Mouse (Mus musculus) forebrain, postnatal 0 days (tissue): ENCODE data around the gene Gcnt1. TPM values are rescaled to one million over a fixed set of nuclear protein-coding genes. Genes with fewer than 3 reads are reported as not detected.

Source experiments
- ATAC-seq: fragments of 200-750 bp; cut with Nextera tagmentation; 2 replicates; pipeline ENCODE4 v1.8.0; 2017; ENCODE audit warnings: mild to moderate bottlenecking, moderate library complexity
- DNase-seq: peaks from one replicate; pipeline ENCODE4 v3.0.0-alpha.2; 2015
- H3K27ac ChIP-seq: fragments of 300-500 bp; sonication (generic); 2 replicates; pipeline ENCODE4 v1.5.1; 2014; ENCODE audit warnings: low read depth, mild to moderate bottlenecking, antibody characterized with exemption, low read length, moderate library complexity, mixed read lengths
- H3K27me3 ChIP-seq: fragments of 300-500 bp; sonication (generic); 2 replicates; pipeline ENCODE4 v1.6.1; 2014; ENCODE audit warnings: mild to moderate bottlenecking, low read length, mixed read lengths; ENCODE audit not compliant: insufficient read depth
- H3K36me3 ChIP-seq: fragments of 300-500 bp; sonication (generic); 2 replicates; pipeline ENCODE4 v1.6.1; 2014; ENCODE audit warnings: mild to moderate bottlenecking, moderate library complexity; ENCODE audit not compliant: insufficient read depth
- H3K4me1 ChIP-seq: fragments of 300-500 bp; sonication (generic); 2 replicates; pipeline ENCODE4 v1.6.1; 2014; ENCODE audit warnings: antibody characterized with exemption; ENCODE audit not compliant: insufficient read depth
- H3K4me2 ChIP-seq: fragments of 300-500 bp; sonication (generic); 2 replicates; pipeline ENCODE4 v1.6.1; 2014; ENCODE audit warnings: low read depth, mild to moderate bottlenecking, moderate library complexity
- H3K4me3 ChIP-seq: fragments of 300-500 bp; sonication (generic); 2 replicates; pipeline ENCODE4 v1.5.1; 2014; ENCODE audit warnings: low read depth, low read length, mixed read lengths
- H3K9ac ChIP-seq: fragments of 300-500 bp; sonication (generic); 2 replicates; pipeline ENCODE4 v1.6.1; 2014; ENCODE audit warnings: mild to moderate bottlenecking
- H3K9me3 ChIP-seq: fragments of 300-500 bp; sonication (generic); 2 replicates; pipeline ENCODE4 v1.6.1; 2016; ENCODE audit warnings: low read length
- CTCF ChIP-seq: sonication (generic); IDR thresholded peaks from 2 replicates; pipeline ENCODE4 v1.5.1; 2016; ENCODE audit warnings: antibody characterized with exemption, control low read depth, low read depth
- WGBS: fragments of 180-500 bp; shearing (Covaris S2); extraction: QIAGEN DNeasy Blood & Tissue Kit; methylation state at CpG from one replicate; pipeline ENCODE4 v1.1.7; 2014; 5-methylcytosine and 5-hydroxymethylcytosine counted together
- polyA plus RNA-seq: library from polyadenylated mRNA; unstranded; fragments of >200 nt; fragmentation: Nextera tagmentation; extraction: Ambion mirVana; gene quantifications from 2 replicates; pipeline ENCODE4 v1.2.1, GENCODE M21; 2015
- total RNA-seq: library from RNA; depleted of rRNA; stranded (reverse); fragments of >200 nt; gene quantifications from 2 replicates; pipeline ENCODE4 v1.2.3, GENCODE M21; 2014

Gcnt1 gene
- total and polyA plus RNA-seq, 2 experiments from 2014 or later, result 0.84 to 2.7 TPM

DNA sequence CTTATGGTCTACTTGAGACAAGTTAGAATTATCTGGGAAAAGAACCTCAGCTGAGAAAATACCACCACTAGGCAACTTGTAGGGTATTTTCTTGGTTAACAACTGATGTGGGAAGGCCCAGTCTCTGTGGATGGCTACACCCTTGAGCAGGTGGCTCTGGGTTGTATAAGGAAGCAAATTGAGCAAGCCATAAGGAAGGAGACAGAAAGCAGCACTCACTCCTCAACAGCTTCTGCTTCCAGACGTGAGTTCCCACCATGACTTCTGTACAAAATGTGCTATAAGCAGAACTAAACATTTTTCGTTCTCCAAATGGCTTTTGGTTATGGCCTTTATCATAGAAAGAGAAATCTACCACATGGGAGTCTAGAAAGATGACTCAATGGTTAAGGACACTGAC lies 58.2 kb downstream of the Gcnt1 start:
- no peaks in the 10 kb centered on the region for H3K4me1 ChIP-seq
- H3K27ac ChIP-seq, result no peak overlapping the region
- TF ChIP-seq CTCF, result no peak
- no peak overlapping the region for H3K4me3 ChIP-seq
- ATAC-seq, result no peak
- no peak overlapping the region for H3K4me2 ChIP-seq
- no peak for DNase-seq
- WGBS, result 76% methylated on average over 2 of the region's 2 CpGs
- no peak overlapping the region for H3K9ac ChIP-seq
- no peaks in the 10 kb centered on the region for H3K27me3 ChIP-seq
- H3K36me3 ChIP-seq, result no peaks in the 10 kb centered on the region
- no peaks in the 10 kb centered on the region for H3K9me3 ChIP-seq

DNA sequence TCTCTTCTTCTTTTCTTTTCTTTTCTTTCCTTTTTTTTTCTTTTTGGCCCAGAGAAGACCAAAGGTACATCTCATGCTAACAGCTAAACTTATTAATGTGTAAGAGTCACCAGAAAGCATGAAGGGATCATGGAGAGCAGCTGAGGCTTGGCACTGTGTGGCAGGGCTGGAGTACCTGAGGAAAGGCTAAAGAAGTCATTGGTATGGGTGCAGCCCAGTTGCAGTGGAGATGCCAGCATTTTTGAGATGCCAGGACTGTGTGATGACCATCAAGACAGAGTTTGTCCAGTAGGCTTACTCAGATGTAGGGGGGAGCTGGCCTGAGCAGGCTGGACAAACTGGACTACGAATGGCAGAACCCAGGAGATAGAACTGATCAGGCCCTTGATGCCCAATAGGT lies 58.9 kb downstream of the Gcnt1 start:
- H3K27me3 ChIP-seq, result no peaks in the 10 kb centered on the region
- no peak overlapping the region for H3K4me3 ChIP-seq
- H3K36me3 ChIP-seq, result no peaks in the 10 kb centered on the region
- WGBS, result 91% methylated on average over 1 of the region's 1 CpGs
- TF ChIP-seq CTCF, result no peak
- no peak overlapping the region for H3K4me2 ChIP-seq
- no peaks in the 10 kb centered on the region for H3K9me3 ChIP-seq
- H3K27ac ChIP-seq, result no peak overlapping the region
- ATAC-seq (no peak), DNase-seq (no peak)
- no peak overlapping the region for H3K9ac ChIP-seq
- no peaks in the 10 kb centered on the region for H3K4me1 ChIP-seq

DNA sequence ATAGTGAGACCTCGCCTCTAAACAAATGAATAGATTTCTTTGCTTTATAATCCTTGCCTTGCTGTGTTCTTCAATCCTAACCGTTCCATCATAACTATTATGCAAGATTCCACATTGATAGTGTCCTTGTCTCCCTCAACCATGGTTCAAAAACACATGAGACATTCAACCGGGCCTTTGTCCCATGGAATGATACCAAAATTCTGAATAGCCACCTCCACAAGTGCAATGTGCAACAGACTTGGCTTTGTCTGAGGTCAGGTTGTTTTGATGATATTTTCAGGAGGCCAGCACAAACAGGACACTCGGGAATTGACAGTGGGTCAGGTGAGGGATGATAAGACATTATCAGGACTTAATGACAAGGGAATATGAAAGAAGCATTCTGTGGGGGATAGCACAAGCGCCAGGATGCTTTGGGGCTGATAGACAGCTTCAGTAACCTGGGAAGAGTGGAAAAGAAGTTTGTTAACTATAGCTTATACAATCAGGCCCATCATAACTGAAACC lies 59.9 kb downstream of the Gcnt1 start:
- ATAC-seq (no peak), DNase-seq (no peak)
- Histone ChIP-seq H3K27ac (no peak overlapping the region), H3K36me3 (no peaks in the 10 kb centered on the region), H3K27me3 (no peaks in the 10 kb centered on the region), H3K4me1 (no peaks in the 10 kb centered on the region), H3K4me3 (no peak overlapping the region), H3K9me3 (no peaks in the 10 kb centered on the region), H3K4me2 (no peak overlapping the region), H3K9ac (no peak overlapping the region)
- TF ChIP-seq CTCF, result no peak
- 93% methylated on average over 5 of the region's 5 CpGs for WGBS

DNA sequence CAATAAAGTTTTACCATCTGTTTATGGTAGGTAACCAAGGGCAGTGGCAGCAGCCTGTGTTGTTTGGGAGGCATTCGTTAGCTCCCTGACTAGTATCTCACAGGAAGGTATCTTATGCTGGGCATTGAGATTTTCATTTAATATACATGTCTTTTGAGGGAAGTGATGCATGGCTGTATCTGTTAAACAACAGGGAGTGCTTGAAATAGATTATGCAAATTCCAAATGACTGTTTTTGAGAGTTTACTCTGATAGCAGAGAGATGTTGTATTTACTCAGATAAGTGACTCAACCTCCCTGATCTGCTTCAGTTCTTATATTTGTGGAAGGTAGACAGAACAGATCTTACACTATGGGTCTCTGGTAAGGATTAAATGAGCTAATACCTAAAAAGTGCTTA lies 61.1 kb downstream of the Gcnt1 start:
- H3K27ac ChIP-seq, result no peak overlapping the region
- no peaks in the 10 kb centered on the region for H3K36me3 ChIP-seq
- no peak for ATAC-seq
- H3K4me3 ChIP-seq, result no peak overlapping the region
- DNase-seq, result no peak
- H3K9me3 ChIP-seq, result no peaks in the 10 kb centered on the region
- no peak for TF ChIP-seq CTCF
- no peaks in the 10 kb centered on the region for H3K4me1 ChIP-seq
- H3K27me3 ChIP-seq, result no peaks in the 10 kb centered on the region
- H3K4me2 ChIP-seq, result no peak overlapping the region
- no peak overlapping the region for H3K9ac ChIP-seq
- 76% methylated on average over 1 of the region's 1 CpGs for WGBS

DNA sequence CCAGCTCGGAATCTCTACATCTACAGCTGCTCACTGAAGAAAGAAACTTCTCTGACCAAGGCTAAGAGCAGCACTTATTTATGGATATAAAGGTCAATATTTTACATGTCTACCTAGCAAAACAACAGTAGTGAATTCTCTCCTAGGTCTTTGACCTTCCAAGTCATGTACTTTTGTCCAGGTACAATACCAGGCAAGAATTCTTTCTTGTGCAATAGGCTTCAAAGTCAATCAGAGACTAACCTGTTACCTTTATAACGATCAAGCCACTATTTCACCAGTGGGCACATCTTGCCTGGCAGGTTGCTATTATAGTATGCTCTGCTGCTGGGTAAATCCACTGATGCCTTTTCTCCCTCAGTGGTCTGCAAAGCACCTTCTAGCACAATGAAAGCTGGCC lies 61.6 kb downstream of the Gcnt1 start:
- 88% methylated on average over 2 of the region's 2 CpGs for WGBS
- no peaks in the 10 kb centered on the region for H3K9me3 ChIP-seq
- TF ChIP-seq CTCF, result no peak
- H3K27ac ChIP-seq, result no peak overlapping the region
- no peak for DNase-seq
- H3K4me2 ChIP-seq, result no peak overlapping the region
- ATAC-seq, result no peak
- H3K4me3 ChIP-seq, result no peak overlapping the region
- no peaks in the 10 kb centered on the region for H3K27me3 ChIP-seq
- H3K9ac ChIP-seq, result no peak overlapping the region
- no peaks in the 10 kb centered on the region for H3K4me1 ChIP-seq
- H3K36me3 ChIP-seq, result no peaks in the 10 kb centered on the region

DNA sequence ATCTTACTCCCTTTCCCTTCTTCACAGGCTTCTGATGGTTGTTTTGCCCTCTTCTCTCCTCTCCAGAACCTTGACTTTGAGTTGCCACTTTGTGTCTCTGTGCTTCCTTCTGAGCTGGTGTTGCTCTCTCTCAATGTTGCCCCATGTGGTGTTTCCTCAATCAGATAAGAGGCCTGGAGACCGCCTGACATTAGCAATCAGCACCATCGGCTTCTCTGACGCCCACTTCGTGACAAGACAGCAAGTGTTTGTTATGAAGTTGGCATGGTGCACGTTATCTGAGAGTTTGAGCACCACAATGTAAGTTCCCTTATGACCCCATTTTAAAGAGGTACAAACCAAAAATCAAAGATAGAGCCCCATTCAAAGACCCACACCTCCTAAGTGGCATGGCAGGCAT lies 76.6 kb downstream of the Gcnt1 start:
- no peak overlapping the region for H3K27ac ChIP-seq
- DNase-seq (no peak), ATAC-seq (no peak)
- no peaks in the 10 kb centered on the region for H3K36me3 ChIP-seq
- no peaks in the 10 kb centered on the region for H3K4me1 ChIP-seq
- no peaks in the 10 kb centered on the region for H3K27me3 ChIP-seq
- H3K9ac ChIP-seq, result no peak overlapping the region
- 90% methylated on average over 5 of the region's 5 CpGs for WGBS
- no peak for TF ChIP-seq CTCF
- no peak overlapping the region for H3K4me2 ChIP-seq
- H3K4me3 ChIP-seq, result no peak overlapping the region
- H3K9me3 ChIP-seq, result no peaks in the 10 kb centered on the region

DNA sequence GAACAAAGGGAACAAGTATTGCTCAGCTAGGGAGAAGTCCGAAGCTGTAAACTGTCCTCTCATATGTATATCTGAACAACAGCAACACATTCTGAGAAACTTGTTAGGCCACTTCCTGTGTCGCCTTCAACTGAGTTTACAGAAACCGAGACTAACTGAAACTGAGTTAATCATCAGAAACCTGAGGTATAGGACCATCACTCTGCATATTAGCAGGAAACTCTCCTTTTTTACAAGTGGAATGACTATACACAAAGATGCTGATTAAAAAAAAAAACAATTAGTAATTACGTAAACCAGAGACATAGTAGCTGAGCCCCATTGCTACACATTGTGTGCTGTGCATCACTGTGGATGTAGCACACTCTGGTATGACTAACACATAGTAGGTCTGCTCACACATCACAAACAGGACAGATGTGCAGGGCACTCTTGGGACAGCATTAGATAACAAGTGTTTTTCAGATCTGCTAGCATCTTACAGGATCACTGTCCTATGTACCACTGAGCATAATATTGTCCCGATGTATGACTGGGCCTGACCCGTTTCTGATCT lies 77.4 kb downstream of the Gcnt1 start:
- Histone ChIP-seq H3K4me2 (no peak overlapping the region), H3K9me3 (no peaks in the 10 kb centered on the region), H3K4me3 (no peak overlapping the region), H3K36me3 (no peaks in the 10 kb centered on the region), H3K9ac (no peak overlapping the region), H3K27ac (no peak overlapping the region), H3K27me3 (no peaks in the 10 kb centered on the region), H3K4me1 (no peaks in the 10 kb centered on the region)
- ATAC-seq, result no peak
- 94% methylated on average over 6 of the region's 6 CpGs for WGBS
- TF ChIP-seq CTCF, result no peak
- DNase-seq, result no peak
